Mouse (Mus musculus): ENCODE measurements at regions not wholly inside any gene's neighbourhood (a gene's known extent, or its start where the extent isn't known, plus 50 kb on each side); places are given as distances from the start of the nearest gene placed in this dataset.

GRCm38 (mm10) chr9:6645796-6646309 lies 376.2 kb upstream of the Ddi1 start:
- TF ChIP-seq CEBPB (IDR thresholded peaks at IDR 0.05; ENCODE audit: low read depth) (no peak), CTCF (IDR thresholded peaks at IDR 0.05; ENCODE audit: control insufficient read depth, insufficient read depth, insufficient read length) (no peak), USF1 (IDR thresholded peaks at IDR 0.05; ENCODE audit: low read depth) (no peak), MYOG (IDR thresholded peaks at IDR 0.05; ENCODE audit: control insufficient read depth, extremely low read depth, insufficient read length) (no peak)

Data from C2C12 (cell line).